Mouse (Mus musculus) frontal cortex, postnatal 14 days (tissue): Measurements from ENCODE around the gene Nav1.

ENCODE experiments used
- DNase-seq, 2 experiments: peaks; one replicate each; pipeline ENCODE4 v3.0.0; 2022; ENCODE audit warnings: low spot score in 2 of 2

The Nav1 gene

DNA sequence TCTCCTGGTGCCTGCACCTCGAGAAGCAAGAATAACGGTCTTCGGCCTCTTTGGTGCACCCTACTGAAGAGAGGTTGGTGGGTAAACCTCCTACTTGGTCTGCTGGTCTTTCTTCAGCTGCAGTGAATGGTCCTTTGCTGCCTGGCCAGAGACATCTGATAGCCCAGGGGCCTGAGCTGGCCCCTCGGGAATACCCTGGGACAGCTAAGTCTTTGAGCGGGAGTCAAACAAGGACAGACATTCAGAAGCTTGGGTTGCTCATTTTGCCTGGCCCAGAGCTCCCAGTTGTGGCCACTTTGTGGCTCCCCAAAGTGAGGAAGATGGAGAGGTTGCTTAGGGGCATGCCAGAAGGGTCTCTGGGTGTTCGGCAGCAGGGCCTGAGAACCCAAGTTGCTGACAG, 89.6 kb downstream of the Nav1 start:
- DNase-seq: no peak

DNA sequence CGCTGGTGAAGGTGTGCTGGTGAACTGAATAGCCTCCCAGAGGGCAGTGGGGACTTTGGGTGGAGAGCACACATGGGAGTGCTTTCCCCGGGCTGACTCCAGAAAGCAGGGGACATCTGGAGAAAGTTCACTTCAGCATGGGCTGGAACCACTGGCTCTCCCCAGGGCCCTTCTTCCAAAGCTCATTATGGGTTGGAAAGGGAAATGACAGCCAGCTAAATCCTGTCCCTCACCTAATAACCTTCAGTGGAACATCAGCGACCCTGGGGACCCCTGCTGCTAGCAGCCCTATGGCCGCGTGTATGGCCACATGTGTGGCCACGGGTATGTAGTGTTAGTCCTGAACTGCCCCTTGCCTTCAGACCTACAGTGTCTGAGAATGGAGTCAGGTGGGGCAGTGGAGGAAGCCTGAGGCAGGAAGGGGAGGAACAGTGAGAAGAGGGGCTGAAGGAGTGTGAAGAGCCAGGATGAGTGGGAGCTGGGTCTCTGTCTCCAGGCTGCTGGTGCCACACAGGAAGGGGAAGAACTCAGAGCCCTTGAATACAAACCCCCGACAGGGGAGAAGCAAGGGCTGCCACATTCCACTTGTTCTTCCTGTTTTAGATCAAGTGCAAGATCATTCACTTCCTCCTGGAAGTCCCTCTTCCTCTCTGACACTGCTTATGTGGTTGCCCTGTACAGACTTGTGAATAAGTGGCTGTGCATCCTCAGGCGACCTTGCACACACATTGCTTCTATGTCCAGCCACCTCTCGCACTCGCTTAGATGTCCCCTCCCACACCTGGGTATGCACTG, 90.4 kb downstream of the Nav1 start:
- no peak for DNase-seq

DNA sequence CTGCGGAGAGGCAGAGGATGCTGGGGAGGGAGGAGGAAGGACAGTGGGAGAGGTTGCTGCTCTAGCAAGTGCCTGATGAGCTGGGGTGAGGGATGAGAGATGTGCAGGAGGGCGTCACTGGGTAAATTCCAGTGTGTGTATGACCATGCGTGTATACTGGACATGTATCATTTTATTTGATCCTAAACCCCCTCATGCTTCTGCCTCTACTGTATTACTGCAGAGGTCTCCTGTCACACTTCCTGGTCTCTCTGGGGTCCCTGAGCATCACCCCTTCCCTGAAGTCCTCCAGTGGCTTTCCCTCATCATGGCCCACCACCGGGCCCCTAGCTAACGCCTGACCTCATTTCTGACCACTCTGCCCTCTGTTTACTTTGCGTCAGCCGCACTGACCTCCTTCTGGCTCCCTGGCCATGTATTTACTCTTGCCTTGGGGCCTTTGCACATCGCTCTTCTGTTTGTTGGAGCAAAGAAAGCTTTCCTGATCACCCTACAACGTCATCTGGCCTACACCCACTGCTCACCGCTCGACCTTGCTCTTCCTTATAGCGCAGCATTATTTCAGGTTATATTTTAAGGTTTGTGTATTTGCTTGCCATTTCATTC, 91.4 kb downstream of the Nav1 start:
- no peak for DNase-seq

DNA sequence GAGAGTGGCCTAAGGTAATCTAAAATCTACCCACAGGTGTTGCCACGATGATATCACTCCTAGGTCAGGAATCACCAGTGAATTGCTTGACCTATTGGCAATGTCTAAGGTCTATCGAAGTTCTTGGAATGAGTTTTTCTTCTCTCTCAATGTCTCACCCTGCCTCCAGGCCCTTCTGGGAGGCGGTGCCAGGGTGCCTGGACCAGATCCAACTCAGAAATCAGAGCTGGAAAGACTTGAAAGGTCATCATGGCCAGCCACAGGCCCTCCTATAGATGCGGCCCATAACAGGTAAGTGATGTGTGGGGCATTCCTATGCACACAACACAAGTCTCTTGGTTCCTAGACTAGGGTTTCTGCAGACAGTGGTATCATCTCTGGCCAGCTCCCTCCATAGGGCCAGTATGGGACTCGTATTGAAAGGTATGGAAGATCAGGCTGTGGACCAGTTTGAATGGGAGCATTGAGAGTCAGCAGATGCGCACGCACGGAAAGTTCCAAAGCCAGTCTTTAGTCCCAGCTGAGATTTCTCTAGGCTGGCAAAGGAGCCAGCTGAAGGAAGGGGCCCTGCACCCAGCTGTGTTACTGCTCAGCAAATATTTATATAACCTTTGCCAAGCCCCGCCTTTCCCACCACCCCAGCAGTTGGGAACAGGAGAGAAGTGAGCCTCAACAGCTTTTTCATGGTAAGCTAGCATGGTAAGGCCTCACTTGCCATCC, 92.0 kb downstream of the Nav1 start:
- DNase-seq: no peak

DNA sequence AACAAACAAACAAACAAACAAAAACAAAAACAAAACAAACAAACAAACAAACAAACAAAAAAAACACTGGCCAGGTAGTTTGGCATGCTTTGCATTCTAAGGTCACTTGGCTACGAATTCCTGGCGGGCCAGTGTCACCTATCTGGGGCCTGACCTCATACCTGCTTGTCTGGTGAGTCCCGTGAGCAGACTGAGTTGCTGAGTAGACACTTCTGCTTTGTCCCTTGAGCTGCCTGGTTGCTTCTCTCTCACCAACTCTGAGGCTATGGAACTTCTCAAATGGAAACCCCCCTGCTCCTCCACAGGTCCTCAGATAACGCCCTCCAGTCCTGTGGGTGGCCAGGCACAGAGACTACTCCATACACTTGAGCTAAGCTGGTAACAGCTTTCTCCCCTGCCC, 93.0 kb downstream of the Nav1 start:
- no peak for DNase-seq

DNA sequence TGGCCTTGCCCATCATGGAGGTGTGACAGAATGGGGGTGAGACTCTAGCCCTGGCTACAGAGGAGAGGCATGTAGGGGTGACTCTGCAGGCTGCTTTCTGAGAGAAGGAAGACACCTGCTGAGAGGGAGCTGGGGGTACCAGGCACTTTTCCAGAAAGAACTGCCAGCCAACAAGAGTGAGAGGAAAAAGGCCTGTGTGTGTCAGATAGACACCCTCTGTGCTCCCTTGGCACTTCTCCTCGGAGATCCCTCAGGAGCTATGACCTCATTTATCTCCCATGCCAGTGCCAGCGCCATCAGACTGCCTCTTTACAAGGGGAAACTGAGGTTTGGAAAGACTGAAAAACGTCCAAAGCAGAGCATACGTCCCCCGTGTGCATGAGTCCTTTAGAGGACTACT, 93.6 kb downstream of the Nav1 start:
- DNase-seq: no peak

DNA sequence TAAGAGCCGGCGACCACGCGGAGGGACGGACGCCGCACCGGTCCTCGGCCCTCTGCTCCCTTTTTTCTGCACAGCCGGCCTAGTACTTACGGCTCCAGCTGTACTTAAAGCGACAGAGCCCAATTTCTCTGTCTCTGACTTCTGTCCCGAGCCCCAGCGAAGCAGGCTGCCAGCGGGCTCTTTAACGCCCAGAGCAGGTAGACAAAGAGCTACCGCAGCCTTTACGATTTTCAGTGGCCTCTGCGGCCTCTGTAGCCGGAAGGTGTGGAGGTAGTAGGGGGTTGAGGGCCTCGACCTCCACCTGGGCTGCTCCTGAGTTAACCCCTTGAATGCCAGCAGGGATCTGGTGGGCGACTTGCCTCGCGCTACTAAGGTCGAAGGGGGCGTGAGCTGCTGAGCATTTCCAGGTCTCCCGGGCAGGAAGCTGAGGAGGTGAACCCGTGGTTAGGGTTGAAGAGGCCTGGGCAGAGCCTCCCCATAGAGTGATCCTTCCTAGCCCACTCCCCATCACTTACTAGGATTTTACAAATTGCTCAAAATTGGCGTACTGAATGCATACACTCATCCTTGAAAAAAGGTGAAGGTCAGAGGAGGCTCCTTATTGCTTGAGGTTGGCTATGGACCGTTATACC, 96.6 kb downstream of the Nav1 start:
- DNase-seq: no peak

DNA sequence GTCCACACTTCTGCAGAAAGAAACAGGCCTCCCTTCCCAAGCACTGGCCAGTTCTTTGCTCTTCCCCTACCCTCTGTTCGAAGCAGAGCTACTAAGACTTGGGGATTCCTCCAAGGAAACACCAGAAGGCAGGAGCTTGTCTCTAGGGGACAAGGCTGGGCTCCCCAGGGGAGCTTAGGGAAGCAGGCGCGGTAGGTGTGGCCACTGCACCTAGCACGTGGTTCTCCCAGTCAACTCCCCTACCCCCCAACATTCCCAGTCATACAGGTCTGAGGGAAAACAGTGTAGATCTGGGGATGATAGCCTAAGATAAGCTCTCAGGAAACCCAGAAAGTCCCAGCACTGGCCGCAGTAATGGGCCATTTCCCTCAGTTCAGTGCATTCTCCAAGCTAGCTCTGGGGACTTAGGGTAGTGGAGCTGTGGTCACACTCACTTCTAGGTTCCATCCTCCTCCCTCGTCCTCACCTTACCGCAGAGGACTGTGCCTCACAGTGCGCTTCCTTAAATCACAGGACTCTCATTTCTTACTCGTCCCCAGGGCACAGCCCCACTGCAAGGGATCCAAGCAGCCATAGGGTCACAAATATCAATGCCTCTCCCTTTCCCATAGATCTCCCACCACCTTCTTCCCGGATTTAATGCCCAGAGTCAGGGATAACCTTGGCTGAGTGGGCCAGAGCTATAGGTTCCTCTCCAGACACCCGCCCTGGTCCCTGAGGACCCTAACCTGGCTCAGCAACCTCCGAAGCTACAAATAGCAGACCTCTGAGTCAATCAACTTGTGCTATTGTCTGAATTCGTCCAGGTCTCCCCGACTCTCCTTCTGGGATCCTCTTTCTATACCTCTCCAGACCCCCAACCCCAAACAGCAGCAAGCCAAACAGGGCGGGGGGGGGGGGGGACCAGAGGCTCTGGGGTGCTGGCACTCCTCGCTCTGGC, 97.7 kb downstream of the Nav1 start:
- DNase-seq: no peak

DNA sequence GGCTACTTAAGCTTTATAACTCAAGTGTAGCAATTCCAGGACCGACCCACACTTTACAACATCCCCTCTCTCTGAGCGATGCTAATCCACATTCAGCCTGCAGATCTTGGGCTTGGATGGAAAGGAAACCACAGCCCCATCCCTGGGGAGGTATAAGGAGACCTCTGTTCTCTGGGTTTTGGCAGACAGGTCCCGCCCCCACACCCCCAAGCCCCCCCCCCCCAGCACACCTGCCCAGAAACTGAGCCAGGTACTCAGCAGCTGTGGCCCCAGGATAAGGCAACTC, 98.8 kb downstream of the Nav1 start:
- no peak for DNase-seq

DNA sequence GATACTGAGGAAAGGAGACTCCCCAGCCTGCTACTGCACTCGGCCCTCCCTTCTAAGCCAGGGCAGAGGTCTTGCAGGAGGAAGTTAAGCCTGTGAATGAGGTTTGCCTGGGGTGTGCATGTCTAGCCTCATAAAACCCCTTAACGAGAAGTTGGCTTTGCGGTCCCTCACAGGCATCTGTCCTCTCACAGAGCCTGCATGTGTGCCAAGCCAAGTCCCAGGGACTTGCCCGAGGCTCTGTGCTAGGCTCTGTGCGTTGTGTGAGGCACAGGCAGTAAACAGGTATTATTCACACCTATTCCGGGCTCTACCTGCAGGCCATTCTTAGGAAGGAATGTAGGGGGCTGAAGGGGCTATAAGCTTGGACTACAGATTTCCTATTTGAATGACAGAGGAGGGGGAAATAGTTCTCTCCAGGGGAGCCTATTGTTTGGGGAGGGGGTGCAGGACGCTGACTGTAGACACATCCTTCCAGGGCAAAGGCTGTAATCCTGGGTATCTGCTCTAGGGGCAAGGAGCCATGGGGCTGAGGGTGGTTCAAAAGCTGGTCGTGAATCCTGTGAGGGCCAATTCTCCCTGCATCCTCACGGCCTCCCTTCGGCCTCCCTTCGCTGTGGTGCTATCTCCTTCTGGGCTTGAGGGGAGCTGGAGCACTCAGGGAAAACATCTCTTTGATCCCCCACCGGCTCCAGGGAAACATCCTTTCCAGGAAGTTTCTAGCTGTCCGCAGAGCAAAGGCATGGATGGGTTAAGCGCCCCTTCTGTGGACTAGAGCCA, 99.3 kb downstream of the Nav1 start:
- DNase-seq: no peak

DNA sequence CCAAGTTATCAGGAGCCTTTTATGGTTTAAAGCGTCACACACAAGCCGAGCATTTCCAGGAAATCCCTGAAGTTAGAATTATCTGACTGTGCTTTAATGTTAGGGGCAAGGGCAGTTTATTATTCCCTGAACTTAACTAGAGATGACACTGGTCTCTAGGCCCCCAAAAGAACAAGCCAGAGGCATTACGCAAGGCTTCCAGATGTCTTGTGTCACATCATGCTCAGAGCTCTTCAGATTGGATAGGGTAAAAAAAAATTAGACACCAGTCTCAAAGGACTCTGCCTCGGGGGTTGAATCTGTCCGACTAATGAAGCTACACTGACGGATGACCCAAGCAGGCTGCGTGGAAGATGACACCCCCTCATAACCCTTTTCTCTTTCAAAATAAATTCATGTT, 101.6 kb downstream of the Nav1 start:
- no peak for DNase-seq

DNA sequence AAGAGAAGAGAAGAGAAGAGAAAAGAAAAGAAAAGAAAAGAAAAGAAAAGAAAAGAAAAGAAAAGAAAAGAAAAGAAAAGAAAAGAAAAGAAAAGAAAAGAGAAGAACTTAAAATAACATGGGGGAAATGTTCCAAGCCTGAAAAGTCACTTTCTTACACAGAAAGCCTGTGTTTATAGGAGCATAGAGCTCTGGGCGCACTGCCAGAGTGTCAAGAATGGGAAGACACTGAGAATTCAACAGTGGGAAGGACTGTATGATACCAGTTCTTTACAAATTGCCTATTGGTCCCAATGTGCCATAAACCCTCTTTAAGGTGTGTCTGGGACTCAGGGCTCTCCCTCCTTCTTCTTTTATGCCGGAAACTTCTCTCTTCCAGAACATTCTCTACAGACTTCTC, 103.7 kb downstream of the Nav1 start:
- DNase-seq: no peak

DNA sequence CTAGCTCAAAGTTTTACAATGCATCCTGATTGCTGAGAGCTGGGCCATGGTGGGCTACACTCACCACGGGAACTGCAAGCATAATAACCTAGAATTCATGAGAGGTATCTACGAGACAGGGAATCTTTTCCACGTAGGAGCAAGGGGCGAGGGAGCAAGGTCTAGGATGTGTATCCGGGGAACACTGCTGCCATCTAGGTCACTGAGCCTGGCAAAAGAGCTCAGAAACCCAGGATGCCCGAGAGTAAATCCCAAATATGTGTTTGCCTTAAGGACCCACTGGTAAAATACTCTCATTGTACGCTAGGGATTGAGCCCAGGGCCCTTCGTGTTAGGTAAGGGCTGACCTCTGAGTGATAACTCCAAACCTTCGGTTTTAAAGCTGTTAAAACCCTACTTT, 104.3 kb downstream of the Nav1 start:
- DNase-seq: no peak

DNA sequence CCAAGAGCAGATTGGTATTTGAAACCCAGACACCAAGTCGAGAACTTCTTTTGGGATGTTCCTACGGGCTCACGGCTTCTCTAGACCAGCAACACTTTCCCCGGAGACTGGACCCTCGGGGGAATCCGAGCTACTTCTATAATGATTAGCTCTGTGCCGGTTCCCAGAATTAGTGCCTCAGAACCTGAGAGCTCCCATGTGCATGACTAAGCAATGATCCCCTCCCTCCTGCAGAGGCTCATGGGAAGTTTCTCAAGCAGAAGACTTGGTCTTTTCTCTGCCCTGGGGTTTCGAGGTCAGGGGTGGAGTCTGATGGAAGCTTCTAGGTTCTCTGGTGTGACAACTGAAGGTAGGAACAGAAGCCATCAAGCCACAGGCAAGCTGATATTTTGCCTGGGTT, 105.0 kb downstream of the Nav1 start:
- no peak for DNase-seq

DNA sequence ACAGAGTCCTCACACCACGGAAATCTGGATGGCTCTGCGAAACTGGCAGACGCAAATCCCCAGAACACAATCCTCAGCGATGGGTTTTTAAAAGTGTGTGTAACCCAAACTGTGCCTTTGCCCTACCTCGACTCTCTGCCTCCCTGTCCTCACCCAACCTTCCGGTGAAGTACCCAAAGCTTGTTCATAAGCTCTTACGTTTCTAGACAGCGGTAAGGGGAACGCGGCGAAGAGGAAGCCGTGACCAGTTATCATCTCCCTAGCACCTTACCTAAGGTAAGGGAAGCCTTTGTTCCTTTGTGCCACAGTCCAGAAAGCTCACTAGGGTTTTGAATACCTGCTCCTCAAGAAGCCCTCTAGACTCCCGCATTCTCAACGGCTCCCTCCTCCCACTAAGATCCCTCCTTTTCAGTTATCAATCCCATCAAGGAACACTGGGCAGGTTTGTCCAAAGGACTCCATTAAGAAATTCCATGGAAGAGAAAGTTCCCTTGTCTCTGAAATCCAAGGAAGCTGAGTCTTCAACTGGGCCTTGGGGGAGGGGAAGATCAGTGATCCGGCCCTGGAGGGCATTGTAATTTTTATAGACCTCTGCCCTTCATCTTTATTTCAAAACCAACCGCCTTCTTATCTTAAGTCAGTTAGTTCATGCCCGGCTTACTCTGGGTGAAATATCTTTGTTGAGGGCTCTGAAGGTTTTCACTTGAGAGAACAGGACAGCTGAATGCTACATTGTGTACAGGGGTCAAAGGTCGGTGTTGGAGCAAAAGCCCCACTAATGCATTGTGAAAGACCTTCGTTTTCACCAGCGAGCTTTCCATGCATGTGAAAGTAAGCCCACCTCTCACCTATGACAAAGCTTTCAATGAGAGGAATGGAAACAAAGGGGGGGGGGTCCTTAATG, 108.4 kb downstream of the Nav1 start:
- DNase-seq: no peak

DNA sequence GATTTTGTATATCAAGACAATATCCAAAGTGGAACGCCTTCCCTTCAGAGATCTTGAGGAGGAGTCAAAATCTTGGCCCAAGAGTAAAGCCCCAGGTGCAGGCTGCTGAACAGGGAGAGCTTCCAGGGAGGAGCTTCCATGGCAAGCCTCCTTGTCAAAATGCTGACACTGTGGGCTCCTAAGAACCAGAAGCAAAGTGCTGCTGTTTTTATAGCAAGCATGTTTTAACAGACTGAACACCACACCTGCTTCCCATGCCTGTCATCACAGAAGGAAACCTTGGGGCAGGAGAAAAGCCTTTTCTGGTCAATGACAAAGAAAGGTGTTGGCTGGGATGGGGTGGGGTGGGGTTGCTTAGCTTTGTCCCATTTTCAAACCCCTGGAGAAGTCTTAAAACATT, 112.0 kb downstream of the Nav1 start:
- DNase-seq: no peak

DNA sequence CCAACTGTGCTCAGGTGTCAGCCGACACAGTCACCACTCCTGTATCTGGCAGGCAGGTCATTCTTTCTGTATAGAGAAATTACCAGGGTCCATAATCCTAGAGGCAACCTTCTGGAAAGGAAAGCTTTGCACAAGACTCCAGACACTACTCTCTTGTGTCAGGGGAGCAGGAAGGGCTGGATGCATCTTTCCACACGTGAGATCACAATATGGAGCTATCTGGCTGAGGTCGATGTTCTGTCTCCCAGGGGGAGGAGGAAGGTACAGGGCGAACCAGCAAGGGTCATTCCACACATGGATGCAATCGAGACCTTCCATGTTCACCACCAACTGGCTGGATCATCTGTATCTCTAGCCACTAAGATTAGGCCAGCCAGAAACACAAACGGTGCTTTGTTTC, 113.2 kb downstream of the Nav1 start:
- DNase-seq: no peak

DNA sequence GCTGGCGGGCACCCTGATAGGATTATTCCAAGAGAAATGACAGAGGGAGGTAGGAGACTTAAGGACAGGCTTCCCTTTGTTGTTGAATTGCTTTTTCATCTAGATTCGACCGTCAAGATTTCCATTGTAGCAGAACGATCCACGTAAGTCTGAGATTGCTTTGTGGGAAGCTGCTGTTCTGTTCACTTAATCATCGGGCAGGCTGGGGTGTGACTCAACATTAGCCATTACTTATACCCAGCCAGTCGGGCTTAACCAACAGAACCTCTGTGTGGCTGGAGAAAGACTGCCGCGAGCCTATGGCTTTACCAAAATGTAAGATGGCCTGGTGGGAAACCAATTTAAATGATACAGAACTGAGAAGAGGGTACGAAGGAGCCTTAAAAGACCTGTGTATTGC, 114.7 kb downstream of the Nav1 start:
- no peak for DNase-seq

DNA sequence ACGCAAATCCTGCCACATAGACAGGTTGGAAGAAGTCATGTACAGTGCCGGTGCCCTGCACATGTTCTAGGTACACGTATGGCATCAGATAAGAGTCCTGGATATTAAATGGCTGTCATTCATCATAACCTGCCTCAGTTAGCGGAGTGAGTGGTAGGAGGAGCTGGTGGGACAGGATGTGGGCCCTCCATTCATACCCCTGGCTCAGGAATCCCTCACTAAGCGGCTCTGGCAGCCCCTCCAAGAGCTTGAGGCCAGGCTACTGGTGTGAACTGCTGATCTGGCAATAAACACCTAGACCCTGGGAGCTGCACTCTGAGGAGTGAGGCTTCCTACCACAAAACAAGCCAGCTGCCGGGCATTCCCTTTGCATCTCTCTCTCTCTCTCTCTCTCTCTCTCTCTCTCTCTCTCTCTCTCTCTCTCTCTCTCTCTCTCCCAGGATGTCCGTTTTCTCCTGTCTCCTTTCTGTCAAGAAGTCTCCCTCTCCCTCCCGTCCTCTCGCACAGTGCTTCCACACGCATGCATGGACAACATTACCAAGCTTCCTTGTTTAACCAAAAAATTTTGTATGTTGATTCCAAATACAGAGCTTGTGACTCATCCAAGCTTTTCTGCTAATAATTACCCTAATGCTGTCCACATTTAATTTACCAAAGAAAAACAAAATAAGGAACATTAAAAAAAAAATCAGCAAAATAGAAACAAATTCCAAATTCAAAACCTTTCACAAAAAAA, 116.0 kb downstream of the Nav1 start:
- no peak for DNase-seq
